9 mouse cellular contexts compared by ENCODE assay signal in genomic region chr8:86808239-86808638, GRCm38 (mm10).
DNase-seq lines count a peak whose midpoint lies in the region; ATAC-seq and TF ChIP-seq lines count a peak whose summit lies in the region.
"Had no signal": no experiment of that assay in that cellular context is flagged by ENCODE, and none has a peak within 500 bp of the region (broad histone marks: within the 10 kb centered on the region; RNA-seq: fewer than 3 reads in every experiment).

No protein-coding gene starts in this region.

- no peaks in the 10 kb centered on the region for H3K36me3 ChIP-seq in midbrain, embryonic 11.5 days (ENCODE audit: control insufficient read depth, insufficient read depth, low read length)
- no peaks in the 10 kb centered on the region for H3K36me3 ChIP-seq in midbrain, embryonic 10.5 days
- H3K36me3 ChIP-seq in thymus, adult 2 months (ENCODE audit: control insufficient read depth, insufficient read depth, low read length): no peaks in the 10 kb centered on the region
- H3K36me3 ChIP-seq in hindbrain, embryonic 13.5 days: no peaks in the 10 kb centered on the region
- H3K36me3 ChIP-seq: lung, embryonic 15.5 days had no signal

- peak; percentile 53 to 75 for DNase-seq in adrenal gland, adult (ENCODE audit: inconsistent age in 2 of 2, low spot score in 1 of 2)
- DNase-seq in adrenal gland, postnatal 25 days: no peak
- DNase-seq in midbrain, embryonic 11.5 days (ENCODE audit: low spot score, missing footprints): peak; percentile 35
- DNase-seq in midbrain, embryonic 10.5 days (ENCODE audit: low spot score): no peak
- DNase-seq in thymus, adult 2 months: peak; percentile 14
- DNase-seq in ovary, postnatal 10 days (ENCODE audit: low spot score): no peak

- no peaks in the 10 kb centered on the region for H3K9me3 ChIP-seq in midbrain, embryonic 11.5 days (ENCODE audit: control insufficient read depth, low read length)
- no peaks in the 10 kb centered on the region for H3K9me3 ChIP-seq in midbrain, embryonic 10.5 days (replicated peaks)
- no peaks in the 10 kb centered on the region for H3K9me3 ChIP-seq in hindbrain, embryonic 13.5 days
- H3K9me3 ChIP-seq: lung, embryonic 15.5 days had no signal

- no peak for TF ChIP-seq POLR2A in thymus, adult 2 months (IDR thresholded peaks at IDR 0.05; ENCODE audit: control insufficient read depth, extremely low read depth, insufficient read depth, low read length, poor library complexity)

- no peak overlapping the region for H3K4me2 ChIP-seq in midbrain, embryonic 11.5 days
- no peak overlapping the region for H3K4me2 ChIP-seq in hindbrain, embryonic 13.5 days
- H3K4me2 ChIP-seq: lung, embryonic 15.5 days had no signal

- 80% methylated on average over 5 of the region's 5 CpGs for WGBS in midbrain, embryonic 11.5 days
- 87% methylated on average over 5 of the region's 5 CpGs for WGBS in midbrain, embryonic 10.5 days
- 7% methylated on average over 5 of the region's 5 CpGs for WGBS in thymus, adult 2 months
- WGBS in hindbrain, embryonic 13.5 days: 82% methylated on average over 5 of the region's 5 CpGs

- no peaks in the 10 kb centered on the region for H3K4me1 ChIP-seq in midbrain, embryonic 11.5 days (ENCODE audit: control insufficient read depth, insufficient read depth, low read length)
- peaks cover 3% of the 10 kb centered on the region; the same call in 1 of the 2 replicates for H3K4me1 ChIP-seq in midbrain, embryonic 10.5 days
- H3K4me1 ChIP-seq in thymus, adult 2 months (replicated peaks; ENCODE audit: control insufficient read depth, insufficient read depth, low read length): peaks cover 12% of the 10 kb centered on the region
- H3K4me1 ChIP-seq in hindbrain, embryonic 13.5 days (replicated peaks): no peaks in the 10 kb centered on the region
- H3K4me1 ChIP-seq: lung, embryonic 15.5 days had no signal

- no peak for ATAC-seq in midbrain, embryonic 11.5 days (ENCODE audit: low FRiP score)
- 0 out of 2 replicates have a peak, but pooled peaks have one; percentile 16 for ATAC-seq in granulocyte monocyte progenitor cell, adult 5-6 weeks (replicated peaks; ENCODE audit: poor library complexity, severe bottlenecking)
- no peak for ATAC-seq in hindbrain, embryonic 13.5 days (ENCODE audit: low FRiP score)

- H3K9ac ChIP-seq in midbrain, embryonic 11.5 days (ENCODE audit: low read length): no peak overlapping the region
- H3K9ac ChIP-seq in hindbrain, embryonic 13.5 days: no peak overlapping the region
- H3K9ac ChIP-seq: lung, embryonic 15.5 days had no signal

- H3K27ac ChIP-seq in midbrain, embryonic 11.5 days (ENCODE audit: low read depth, low read length): no peak overlapping the region
- no peak overlapping the region for H3K27ac ChIP-seq in midbrain, embryonic 10.5 days (replicated peaks)
- no peak overlapping the region for H3K27ac ChIP-seq in thymus, adult 2 months (ENCODE audit: control insufficient read depth, insufficient read depth, low read length)
- H3K27ac ChIP-seq in hindbrain, embryonic 13.5 days: no peak overlapping the region

- TF ChIP-seq CTCF in thymus, adult 2 months (IDR thresholded peaks at IDR 0.05; ENCODE audit: borderline replicate concordance, control insufficient read depth, extremely low read depth, insufficient read depth, low read length, poor library complexity): no peak

- H3K27me3 ChIP-seq in midbrain, embryonic 11.5 days (ENCODE audit: control insufficient read depth, insufficient read depth, low read length): no peaks in the 10 kb centered on the region
- H3K27me3 ChIP-seq in midbrain, embryonic 10.5 days (ENCODE audit: low read depth, poor library complexity, severe bottlenecking): no peaks in the 10 kb centered on the region
- no peaks in the 10 kb centered on the region for H3K27me3 ChIP-seq in thymus, adult 2 months (ENCODE audit: control insufficient read depth, insufficient read depth, low read length)
- no peaks in the 10 kb centered on the region for H3K27me3 ChIP-seq in hindbrain, embryonic 13.5 days
- H3K27me3 ChIP-seq: lung, embryonic 15.5 days had no signal

- H3K4me3 ChIP-seq in midbrain, embryonic 11.5 days (ENCODE audit: low read depth, low read length): no peak overlapping the region
- no peak overlapping the region for H3K4me3 ChIP-seq in midbrain, embryonic 10.5 days
- no peak overlapping the region for H3K4me3 ChIP-seq in thymus, adult 2 months (ENCODE audit: control insufficient read depth, insufficient read depth, low read length)
- no peak overlapping the region for H3K4me3 ChIP-seq in hindbrain, embryonic 13.5 days
- H3K4me3 ChIP-seq: lung, embryonic 15.5 days had no signal

Comparison
In these comparisons a context has a peak if more than half of its experiments do, and no peak if none do; other contexts are left out.
1. DNase-seq: peak in adrenal gland, adult (2 of 2), midbrain, embryonic 11.5 days (single experiment) and thymus, adult 2 months (single experiment); none in adrenal gland, postnatal 25 days (single experiment), midbrain, embryonic 10.5 days (single experiment) and ovary, postnatal 10 days (single experiment).